Mouse (Mus musculus) heart, postnatal 0 days (tissue): ENCODE results near the gene Serinc5. TPM values are rescaled to one million over a fixed set of nuclear protein-coding genes. Genes with fewer than 3 reads are reported as not detected.

ENCODE experiments used
- ATAC-seq: fragments of 200-750 bp; cut with Nextera tagmentation; 2 replicates; pipeline ENCODE4 v1.8.0; 2017; ENCODE audit warnings: low read depth, moderate number of reproducible peaks, moderate library complexity; ENCODE audit not compliant: insufficient read depth
- DNase-seq: peaks from one replicate; pipeline ENCODE4 v3.0.0-alpha.2; 2016; ENCODE audit warnings: low spot score
- H3K27ac ChIP-seq: fragments of 300-500 bp; sonication (generic); 2 replicates; pipeline ENCODE4 v1.5.1; 2014; ENCODE audit warnings: low read depth, mild to moderate bottlenecking
- H3K27me3 ChIP-seq: fragments of 300-500 bp; sonication (generic); 2 replicates; pipeline ENCODE4 v1.6.1; 2014; ENCODE audit warnings: low read length, mixed read lengths; ENCODE audit not compliant: control insufficient read depth, insufficient read depth
- H3K36me3 ChIP-seq: fragments of 300-500 bp; sonication (generic); replicated peaks from 2 replicates; pipeline ENCODE4 v1.6.1; 2014; ENCODE audit warnings: low read length, mixed read lengths; ENCODE audit not compliant: control insufficient read depth, insufficient read depth
- H3K4me1 ChIP-seq: fragments of 300-500 bp; sonication (generic); 2 replicates; pipeline ENCODE4 v1.6.1; 2014; ENCODE audit warnings: antibody characterized with exemption; ENCODE audit not compliant: control insufficient read depth, insufficient read depth
- H3K4me2 ChIP-seq: fragments of 300-500 bp; sonication (generic); 2 replicates; pipeline ENCODE4 v1.6.1; 2014; ENCODE audit warnings: low read depth, mild to moderate bottlenecking, low read length, moderate library complexity
- H3K4me3 ChIP-seq: fragments of 300-500 bp; sonication (generic); 2 replicates; pipeline ENCODE4 v1.5.1; 2014; ENCODE audit warnings: low read depth, low read length
- H3K9ac ChIP-seq: fragments of 300-500 bp; sonication (generic); replicated peaks from 2 replicates; pipeline ENCODE4 v1.6.1; 2014; ENCODE audit warnings: low read depth, low read length, mixed read lengths
- H3K9me3 ChIP-seq: fragments of 300-500 bp; sonication (generic); replicated peaks from 2 replicates; pipeline ENCODE4 v1.6.1; 2016; ENCODE audit warnings: low read length; ENCODE audit not compliant: control insufficient read depth
- CTCF ChIP-seq: IDR thresholded peaks from 2 replicates; pipeline ENCODE4 v1.5.1; 2016; ENCODE audit warnings: antibody characterized with exemption, control low read depth, low read depth
- EP300 ChIP-seq: IDR thresholded peaks from 2 replicates; pipeline ENCODE4 v1.6.1; 2016; ENCODE audit warnings: antibody characterized with exemption, low read depth
- WGBS: fragments of 180-500 bp; shearing (Covaris S2); extraction: QIAGEN DNeasy Blood & Tissue Kit; methylation state at CpG from one replicate; pipeline ENCODE4 v1.1.7; 2014; 5-methylcytosine and 5-hydroxymethylcytosine counted together
- polyA plus RNA-seq: library from polyadenylated mRNA; unstranded; fragments of >200 nt; fragmentation: Nextera tagmentation; extraction: Ambion mirVana; gene quantifications from 2 replicates; pipeline ENCODE4 v1.2.1, GENCODE M21; 2015
- total RNA-seq: library from RNA; depleted of rRNA; stranded (reverse); fragments of >200 nt; gene quantifications from 2 replicates; pipeline ENCODE4 v1.2.3, GENCODE M21; 2014; ENCODE audit warnings: low replicate concordance; rRNA removed

Serinc5 gene
- total RNA-seq: 28.2 TPM in 2 replicates
- polyA plus RNA-seq: 9.7 and 9.8 TPM in 2 replicates

- H3K4me1 ChIP-seq: no peaks in the 10 kb centered on the region
- no peaks in the 10 kb centered on the region for H3K36me3 ChIP-seq
- H3K9me3 ChIP-seq: no peaks in the 10 kb centered on the region
- no peak for TF ChIP-seq CTCF
- TF ChIP-seq EP300: 0 out of 2 replicates have a peak, but pooled peaks have one; percentile 52
- H3K27me3 ChIP-seq: no peaks in the 10 kb centered on the region
- under 1% methylated on average over 55 of the region's 55 CpGs for WGBS
- peak within 1 kb of the TSS; percentile 84 for H3K4me2 ChIP-seq
- peak within 1 kb of the TSS; percentile 97 for H3K27ac ChIP-seq
- H3K9ac ChIP-seq: peak within 1 kb of the TSS; percentile 84
- DNase-seq: peak; percentile 95
- H3K4me3 ChIP-seq: peak within 1 kb of the TSS; percentile 84
- ATAC-seq: peak; percentile 98
These were observed at the start of gene Serinc5 for GRCm38 (mm10) chr13:92610311-92611221. Serinc5 (plus strand) TSS chr13:92611091.

GRCm38 (mm10) chr13:92576072-92576471 lies 34.8 kb upstream of the Serinc5 start, which contains the start of gene Spz1:
Spz1 (minus strand) TSS chr13:92576172.
- Histone ChIP-seq H3K4me3 (no peak within 1 kb of the TSS), H3K9ac (no peak within 1 kb of the TSS), H3K27me3 (no peaks in the 10 kb centered on the region), H3K4me2 (no peak within 1 kb of the TSS), H3K36me3 (no peaks in the 10 kb centered on the region), H3K4me1 (peaks cover 9% of the 10 kb centered on the region; the same call in 1 of the 2 replicates), H3K9me3 (no peaks in the 10 kb centered on the region), H3K27ac (no peak within 1 kb of the TSS)
- DNase-seq (no peak), ATAC-seq (no peak)
- TF ChIP-seq EP300 (no peak), CTCF (no peak)

- no peaks in the 10 kb centered on the region for H3K9me3 ChIP-seq
- H3K27ac ChIP-seq: no peak overlapping the region
- no peak for ATAC-seq
- no peak overlapping the region for H3K9ac ChIP-seq
- no peak overlapping the region for H3K4me2 ChIP-seq
- no peaks in the 10 kb centered on the region for H3K36me3 ChIP-seq
- peaks cover 9% of the 10 kb centered on the region; the same call in 1 of the 2 replicates for H3K4me1 ChIP-seq
- no peaks in the 10 kb centered on the region for H3K27me3 ChIP-seq
- DNase-seq: no peak
- no peak overlapping the region for H3K4me3 ChIP-seq
- TF ChIP-seq CTCF: no peak
- no peak for TF ChIP-seq EP300
- 56% methylated on average over 6 of the region's 6 CpGs for WGBS
These were observed 34.2 kb upstream of the Serinc5 start for GRCm38 (mm10) chr13:92576688-92577087.

GRCm38 (mm10) chr13:92578210-92578609 lies 32.7 kb upstream of the Serinc5 start:
- no peaks in the 10 kb centered on the region for H3K9me3 ChIP-seq
- H3K27me3 ChIP-seq: no peaks in the 10 kb centered on the region
- peaks cover 9% of the 10 kb centered on the region; the same call in 1 of the 2 replicates for H3K4me1 ChIP-seq
- WGBS: 68% methylated on average over 4 of the region's 4 CpGs
- no peak for DNase-seq
- H3K4me2 ChIP-seq: no peak overlapping the region
- ATAC-seq: no peak
- H3K27ac ChIP-seq: no peak overlapping the region
- H3K36me3 ChIP-seq: no peaks in the 10 kb centered on the region
- no peak for TF ChIP-seq EP300
- TF ChIP-seq CTCF: no peak
- H3K9ac ChIP-seq: no peak overlapping the region
- H3K4me3 ChIP-seq: no peak overlapping the region

- Histone ChIP-seq H3K4me1 (peaks cover 9% of the 10 kb centered on the region; the same call in 1 of the 2 replicates), H3K36me3 (no peaks in the 10 kb centered on the region), H3K4me2 (peak overlapping the region; percentile 6), H3K27ac (peak overlapping the region; percentile 22; the same call in 1 of the 2 replicates), H3K27me3 (no peaks in the 10 kb centered on the region), H3K9me3 (no peaks in the 10 kb centered on the region), H3K9ac (peak overlapping the region; percentile 0; the same call in 1 of the 2 replicates), H3K4me3 (no peak overlapping the region)
- WGBS: 21% methylated on average over 10 of the region's 10 CpGs
- ATAC-seq (peak; percentile 79), DNase-seq (peak; percentile 74)
- peak; percentile 81 for TF ChIP-seq CTCF
- no peak for TF ChIP-seq EP300
These were observed 30.5 kb upstream of the Serinc5 start for GRCm38 (mm10) chr13:92580220-92581043.
